Mouse (Mus musculus): ENCODE measurements around the gene Phf21b. TPM values are rescaled to one million over a fixed set of nuclear protein-coding genes. Genes with fewer than 3 reads are reported as not detected.

Gene Phf21b
- polyA plus RNA-seq, 1 experiment, result not detected

GRCm38 (mm10) chr15:84823086-84823485, 32.8 kb downstream of the Phf21b start:
- TF ChIP-seq POLR2A (IDR thresholded peaks at IDR 0.05; ENCODE audit: borderline replicate concordance, low read depth, low read length), result no peak
- TF ChIP-seq CTCF (IDR thresholded peaks at IDR 0.05; ENCODE audit: low read depth, low read length), result no peak
- no peak overlapping the region for H3K4me3 ChIP-seq (ENCODE audit: insufficient read depth, low read length)
- H3K4me1 ChIP-seq (ENCODE audit: control insufficient read depth, insufficient read depth, low read length), result no peaks in the 10 kb centered on the region
- no peak overlapping the region for H3K27ac ChIP-seq (ENCODE audit: insufficient read depth, low read depth, low read length)

- TF ChIP-seq CTCF (IDR thresholded peaks at IDR 0.05; ENCODE audit: low read depth, low read length) (no peak), POLR2A (IDR thresholded peaks at IDR 0.05; ENCODE audit: borderline replicate concordance, low read depth, low read length) (no peak)
- H3K4me3 ChIP-seq (ENCODE audit: insufficient read depth, low read length), result no peak overlapping the region
Observed at GRCm38 (mm10) chr15:84820811-84821210, 35.0 kb downstream of the Phf21b start.

GRCm38 (mm10) chr15:84818284-84818683, 37.6 kb downstream of the Phf21b start:
- no peak overlapping the region for H3K27ac ChIP-seq (ENCODE audit: insufficient read depth, low read depth, low read length)
- H3K4me3 ChIP-seq (ENCODE audit: insufficient read depth, low read length), result no peak overlapping the region
- TF ChIP-seq CTCF (IDR thresholded peaks at IDR 0.05; ENCODE audit: low read depth, low read length) (no peak), POLR2A (IDR thresholded peaks at IDR 0.05; ENCODE audit: borderline replicate concordance, low read depth, low read length) (no peak)
- H3K4me1 ChIP-seq (ENCODE audit: control insufficient read depth, insufficient read depth, low read length), result no peaks in the 10 kb centered on the region

More at GRCm38 (mm10) chr15:84820811-84821210, 35.0 kb downstream of the Phf21b start:
- H3K4me1 ChIP-seq (ENCODE audit: control insufficient read depth, insufficient read depth, low read length), result no peaks in the 10 kb centered on the region
- H3K27ac ChIP-seq (ENCODE audit: insufficient read depth, low read depth, low read length), result no peak overlapping the region

- Histone ChIP-seq H3K27ac (ENCODE audit: insufficient read depth, low read depth, low read length) (no peak overlapping the region), H3K4me3 (ENCODE audit: insufficient read depth, low read length) (no peak overlapping the region), H3K4me1 (ENCODE audit: control insufficient read depth, insufficient read depth, low read length) (no peaks in the 10 kb centered on the region)
- TF ChIP-seq CTCF (IDR thresholded peaks at IDR 0.05; ENCODE audit: low read depth, low read length) (no peak), POLR2A (IDR thresholded peaks at IDR 0.05; ENCODE audit: borderline replicate concordance, low read depth, low read length) (no peak)
Observed at GRCm38 (mm10) chr15:84817589-84817988, 38.3 kb downstream of the Phf21b start.

- no peak overlapping the region for H3K4me3 ChIP-seq (ENCODE audit: insufficient read depth, low read length)
- TF ChIP-seq POLR2A (IDR thresholded peaks at IDR 0.05; ENCODE audit: borderline replicate concordance, low read depth, low read length), result no peak
- no peaks in the 10 kb centered on the region for H3K4me1 ChIP-seq (ENCODE audit: control insufficient read depth, insufficient read depth, low read length)
- H3K27ac ChIP-seq (ENCODE audit: insufficient read depth, low read depth, low read length), result no peak overlapping the region
Observed at GRCm38 (mm10) chr15:84815171-84815570, 40.7 kb downstream of the Phf21b start.

GRCm38 (mm10) chr15:84812831-84813357, 43.0 kb downstream of the Phf21b start:
- TF ChIP-seq CTCF (IDR thresholded peaks at IDR 0.05; ENCODE audit: low read depth, low read length), result no peak
- TF ChIP-seq POLR2A (IDR thresholded peaks at IDR 0.05; ENCODE audit: borderline replicate concordance, low read depth, low read length), result no peak
- Histone ChIP-seq H3K27ac (ENCODE audit: insufficient read depth, low read depth, low read length) (no peak overlapping the region), H3K4me3 (ENCODE audit: insufficient read depth, low read length) (no peak overlapping the region), H3K4me1 (ENCODE audit: control insufficient read depth, insufficient read depth, low read length) (no peaks in the 10 kb centered on the region)

- no peak for TF ChIP-seq POLR2A (IDR thresholded peaks at IDR 0.05; ENCODE audit: borderline replicate concordance, low read depth, low read length)
- TF ChIP-seq CTCF (IDR thresholded peaks at IDR 0.05; ENCODE audit: low read depth, low read length), result no peak
- Histone ChIP-seq H3K4me3 (ENCODE audit: insufficient read depth, low read length) (no peak overlapping the region), H3K4me1 (ENCODE audit: control insufficient read depth, insufficient read depth, low read length) (no peaks in the 10 kb centered on the region), H3K27ac (ENCODE audit: insufficient read depth, low read depth, low read length) (no peak overlapping the region)
Observed at GRCm38 (mm10) chr15:84811126-84811525, 44.7 kb downstream of the Phf21b start.

GRCm38 (mm10) chr15:84809275-84809952, 46.4 kb downstream of the Phf21b start:
- H3K4me1 ChIP-seq (ENCODE audit: control insufficient read depth, insufficient read depth, low read length), result no peaks in the 10 kb centered on the region
- no peak overlapping the region for H3K27ac ChIP-seq (ENCODE audit: insufficient read depth, low read depth, low read length)
- no peak for TF ChIP-seq POLR2A (IDR thresholded peaks at IDR 0.05; ENCODE audit: borderline replicate concordance, low read depth, low read length)
- TF ChIP-seq CTCF (IDR thresholded peaks at IDR 0.05; ENCODE audit: low read depth, low read length), result no peak
- no peak overlapping the region for H3K4me3 ChIP-seq (ENCODE audit: insufficient read depth, low read length)

GRCm38 (mm10) chr15:84803685-84804084, 52.2 kb downstream of the Phf21b start:
- TF ChIP-seq POLR2A (IDR thresholded peaks at IDR 0.05; ENCODE audit: borderline replicate concordance, low read depth, low read length) (no peak), CTCF (IDR thresholded peaks at IDR 0.05; ENCODE audit: low read depth, low read length) (peak; percentile 85)
- Histone ChIP-seq H3K4me1 (ENCODE audit: control insufficient read depth, insufficient read depth, low read length) (no peaks in the 10 kb centered on the region), H3K27ac (ENCODE audit: insufficient read depth, low read depth, low read length) (no peak overlapping the region), H3K4me3 (ENCODE audit: insufficient read depth, low read length) (no peak overlapping the region)

GRCm38 (mm10) chr15:84800132-84800531, 55.7 kb downstream of the Phf21b start:
- H3K4me3 ChIP-seq (ENCODE audit: insufficient read depth, low read length), result no peak overlapping the region
- no peaks in the 10 kb centered on the region for H3K4me1 ChIP-seq (ENCODE audit: control insufficient read depth, insufficient read depth, low read length)
- TF ChIP-seq CTCF (IDR thresholded peaks at IDR 0.05; ENCODE audit: low read depth, low read length) (no peak), POLR2A (IDR thresholded peaks at IDR 0.05; ENCODE audit: borderline replicate concordance, low read depth, low read length) (no peak)
- no peak overlapping the region for H3K27ac ChIP-seq (ENCODE audit: insufficient read depth, low read depth, low read length)

Data from bone marrow macrophage, adult 2 months (primary cell).